Mouse (Mus musculus): ENCODE measurements around the gene Fbln5.

The Fbln5 gene

GRCm38 (mm10) chr12:101818608-101819370 is at the start of gene Fbln5:
Gene Fbln5, minus strand, starts transcription at chr12:101819055.
- peak; percentile 25 for DNase-seq

- DNase-seq: no peak
Measured at GRCm38 (mm10) chr12:101862286-101862964, 43.6 kb upstream of the Fbln5 start.

GRCm38 (mm10) chr12:101860256-101860655 is 41.4 kb upstream of the Fbln5 start:
- DNase-seq: no peak

DNA sequence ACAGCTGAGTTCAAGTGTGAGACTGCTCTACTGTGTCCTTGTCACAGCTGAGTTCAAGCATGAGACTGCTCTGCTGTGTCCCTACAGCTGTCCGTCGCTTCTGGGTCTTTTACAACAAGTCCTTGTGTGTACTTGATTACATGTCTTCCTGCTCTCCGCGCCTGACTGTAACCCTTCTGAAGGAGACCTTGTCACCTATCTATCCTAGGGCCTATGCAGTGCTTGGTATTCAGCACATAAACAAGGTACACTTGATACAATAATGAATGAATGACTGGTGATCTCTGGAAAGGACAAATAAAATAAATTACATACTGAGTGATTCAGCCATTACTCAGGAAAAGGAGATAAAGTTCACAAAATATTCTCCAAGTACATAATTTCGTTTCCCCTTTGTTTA is 39.2 kb upstream of the Fbln5 start:
- DNase-seq: no peak

GRCm38 (mm10) chr12:101854336-101854735 is 35.5 kb upstream of the Fbln5 start:
- no peak for DNase-seq

DNA sequence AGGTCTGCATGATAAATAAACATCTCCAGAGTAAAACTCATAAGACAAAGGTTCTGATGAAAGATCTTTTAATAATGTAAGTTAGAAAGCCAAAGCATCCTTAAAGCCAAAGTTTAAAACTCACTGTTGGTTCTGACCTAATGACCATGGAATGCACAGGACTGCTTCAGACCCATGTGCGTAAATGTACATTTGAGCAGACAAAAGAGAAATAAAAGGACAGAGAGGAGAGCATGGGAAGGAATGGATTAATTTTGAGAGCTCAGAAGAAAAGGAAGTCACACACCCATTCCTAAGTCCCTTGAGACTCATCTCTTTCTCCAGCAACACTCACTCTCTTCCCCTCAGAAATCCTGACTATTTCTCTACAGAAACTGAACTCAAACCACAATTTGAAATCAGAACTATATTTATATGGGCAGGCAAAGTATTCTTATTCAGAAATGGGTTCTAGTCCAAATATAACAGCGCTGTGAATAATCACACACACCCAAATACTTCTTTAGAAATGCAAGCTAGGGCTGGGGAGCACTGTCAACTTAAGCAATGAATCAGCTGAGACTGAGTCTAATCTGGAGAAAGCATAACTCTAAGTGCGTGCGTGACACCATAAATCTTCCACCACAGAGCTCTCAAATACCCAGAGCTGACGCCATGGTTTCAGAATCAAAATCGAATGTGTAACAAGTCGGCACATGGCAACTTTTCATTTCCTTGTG is 33.1 kb upstream of the Fbln5 start:
- no peak for DNase-seq

DNA sequence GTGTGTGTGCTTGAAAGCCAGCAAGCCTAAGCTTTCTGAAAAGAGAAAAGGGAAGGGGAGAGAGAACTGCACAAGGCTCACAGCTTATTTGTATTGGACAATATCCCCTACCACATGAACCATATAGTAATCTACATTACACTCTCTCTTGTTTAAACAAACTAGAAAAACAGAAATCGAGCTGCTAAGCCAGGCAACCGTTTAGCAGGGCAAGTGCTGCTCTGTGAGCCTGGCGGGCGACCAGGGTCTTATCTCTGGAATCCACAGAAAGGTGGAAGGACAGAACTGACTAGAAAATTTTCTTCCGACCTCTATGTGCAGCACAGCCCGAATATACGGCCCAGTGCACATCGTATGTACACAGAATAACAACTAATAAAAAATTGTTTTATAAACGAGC is 32.5 kb upstream of the Fbln5 start:
- DNase-seq: no peak

DNA sequence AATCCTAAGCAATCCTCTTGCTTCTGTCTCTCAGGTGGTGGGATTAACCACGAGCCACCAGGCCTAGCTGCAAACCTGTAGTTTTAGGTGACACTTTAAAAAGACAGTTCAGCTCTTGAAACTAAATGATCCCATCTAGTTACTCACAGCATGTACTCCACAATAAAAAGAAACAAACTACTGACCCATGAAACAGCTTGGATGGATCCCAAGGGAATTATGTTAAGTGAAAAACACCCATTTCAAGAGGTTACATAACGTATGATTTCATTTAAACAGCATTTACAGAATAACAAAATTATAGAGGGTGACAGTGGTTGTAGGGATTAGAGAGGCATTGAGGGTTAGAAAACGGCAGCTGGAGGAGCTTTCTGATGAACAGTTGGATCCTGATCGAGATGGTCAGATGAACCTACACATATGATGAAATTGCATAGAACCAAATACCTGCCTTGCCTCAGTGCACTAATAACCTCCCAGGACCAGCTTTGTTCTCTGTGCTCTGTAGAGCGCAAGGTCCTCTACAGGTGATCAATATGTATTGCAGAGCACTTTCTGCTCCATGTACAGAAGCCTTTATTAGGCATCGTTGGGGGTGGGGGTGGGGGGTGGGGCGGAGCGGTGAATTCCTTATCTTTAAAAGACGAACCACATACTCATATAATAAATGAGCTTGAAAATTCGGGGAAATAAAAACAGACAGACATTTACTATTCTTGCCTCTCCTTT is 17.9 kb upstream of the Fbln5 start:
- no peak for DNase-seq

DNA sequence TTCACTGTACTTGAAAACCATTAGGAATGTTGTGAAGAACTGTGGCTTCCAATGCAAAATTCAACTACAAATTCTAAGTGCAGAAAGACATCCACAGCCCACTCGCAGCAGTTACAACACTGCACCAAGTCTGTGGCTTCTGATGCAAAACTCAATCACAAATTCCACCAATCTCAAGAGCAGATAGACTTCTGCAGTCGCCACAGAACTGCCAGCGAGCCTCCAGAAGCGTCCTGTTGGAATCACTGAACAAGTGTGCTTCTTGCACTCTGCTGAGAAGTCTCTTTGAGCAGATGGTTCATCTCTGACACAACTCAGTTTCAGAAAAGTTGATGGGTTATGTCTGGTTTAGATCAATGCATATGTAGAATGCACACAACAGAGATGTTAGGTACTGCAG is 15.9 kb upstream of the Fbln5 start:
- DNase-seq: no peak

- DNase-seq: no peak
Measured at GRCm38 (mm10) chr12:101833776-101834175, 14.9 kb upstream of the Fbln5 start.

DNA sequence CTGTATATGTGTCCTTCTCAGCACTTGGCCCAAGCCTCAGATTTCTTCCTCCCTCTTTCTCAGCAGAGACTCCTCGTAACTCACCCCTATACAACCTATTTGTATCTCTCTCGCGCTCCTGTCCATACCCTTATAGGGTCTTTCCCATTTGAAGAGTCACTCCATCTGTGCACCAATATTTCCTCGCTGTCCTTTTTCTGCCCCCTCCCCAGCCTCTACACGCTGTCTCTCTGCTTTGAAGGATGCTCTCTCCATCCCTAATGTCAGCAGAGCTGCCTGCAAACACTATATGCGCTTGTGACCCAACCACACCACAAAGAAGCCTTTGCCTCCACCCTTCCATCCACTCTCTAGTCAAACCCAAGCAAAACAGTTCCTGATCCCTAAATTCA is 14.3 kb upstream of the Fbln5 start:
- no peak for DNase-seq

- no peak for DNase-seq
Measured at GRCm38 (mm10) chr12:101832179-101833114, 13.6 kb upstream of the Fbln5 start.

- no peak for DNase-seq
Measured at GRCm38 (mm10) chr12:101831221-101831620, 12.4 kb upstream of the Fbln5 start.

DNA sequence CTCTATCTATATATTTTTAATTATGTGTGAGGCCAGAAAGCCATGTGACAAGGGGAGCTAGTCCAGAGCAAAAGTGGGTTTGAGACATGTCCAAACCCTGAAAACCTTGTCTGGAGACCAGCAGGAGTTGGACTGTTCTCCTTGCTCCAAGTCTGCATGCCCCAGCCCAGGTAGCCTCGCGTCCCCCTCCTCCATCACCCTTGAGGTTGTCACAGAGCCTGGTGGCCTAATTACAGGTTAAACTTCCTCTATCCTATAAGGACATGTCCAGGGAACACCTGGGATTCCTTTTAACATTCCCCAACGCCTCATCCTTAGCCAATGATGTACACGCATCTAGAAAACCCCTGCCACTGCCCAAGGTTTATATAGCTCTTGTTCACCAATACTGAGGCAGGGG is 4.3 kb upstream of the Fbln5 start:
- no peak for DNase-seq

- no peak for DNase-seq
Measured at GRCm38 (mm10) chr12:101821596-101821995, 2.7 kb upstream of the Fbln5 start.

DNA sequence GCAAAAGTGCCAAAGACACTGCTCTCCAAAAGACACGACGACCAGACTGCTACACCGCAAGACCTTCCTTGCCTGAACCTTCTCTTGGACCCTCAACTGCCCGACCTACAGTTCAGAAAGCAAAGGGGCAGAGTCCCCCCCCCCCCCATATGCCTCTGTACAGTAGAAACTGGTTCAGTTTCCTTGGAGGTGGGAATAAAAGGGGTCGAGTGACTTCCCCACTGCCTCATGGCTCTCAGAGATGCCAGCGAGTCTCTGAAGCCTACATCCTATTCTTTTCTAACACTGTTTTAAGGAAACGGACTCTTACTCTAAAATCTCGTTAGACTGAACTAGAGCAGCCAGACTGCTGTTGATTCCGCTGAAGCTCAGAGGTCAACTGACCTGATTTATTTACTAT is 715 bp upstream of the Fbln5 start:
- DNase-seq: no peak

GRCm38 (mm10) chr12:101818246-101818607 is 628 bp downstream of the Fbln5 start:
- DNase-seq: no peak

GRCm38 (mm10) chr12:101816810-101817209 is 2.0 kb downstream of the Fbln5 start:
- DNase-seq: peak; percentile 9

DNA sequence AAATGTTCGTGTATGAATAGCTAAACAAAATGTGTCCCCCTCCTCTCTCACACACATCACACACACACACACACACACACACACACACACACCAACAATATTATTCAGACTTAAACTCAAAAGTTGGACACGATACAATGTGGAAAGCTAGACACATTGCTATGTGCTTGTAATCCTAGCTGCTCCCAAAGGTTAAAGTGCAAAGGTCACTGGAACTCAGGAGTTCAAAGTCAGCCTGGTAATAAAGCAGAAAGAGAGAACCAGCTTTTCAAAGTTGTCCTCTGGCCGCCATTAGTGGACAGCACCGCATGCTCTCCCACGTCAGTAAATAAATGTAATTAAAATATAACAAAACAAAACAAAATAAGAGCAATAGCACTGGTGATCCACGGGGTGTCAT is 3.1 kb downstream of the Fbln5 start:
- no peak for DNase-seq

- DNase-seq: no peak
Measured at GRCm38 (mm10) chr12:101814423-101814822, 4.4 kb downstream of the Fbln5 start.

GRCm38 (mm10) chr12:101811181-101811580 is 7.7 kb downstream of the Fbln5 start:
- DNase-seq: no peak

GRCm38 (mm10) chr12:101810515-101810914 is 8.3 kb downstream of the Fbln5 start:
- no peak for DNase-seq
